13 mouse cellular contexts compared by ENCODE assay signal in genomic region chr13:20255380-20255779, GRCm38 (mm10).
A peak's percentile ranks its signal among the peaks of the same experiment; 100 is the strongest.
DNase-seq lines count a peak whose midpoint lies in the region; ATAC-seq and TF ChIP-seq lines count a peak whose summit lies in the region.
"Had no signal": no experiment of that assay in that cellular context is flagged by ENCODE, and none has a peak within 500 bp of the region (broad histone marks: within the 10 kb centered on the region; RNA-seq: fewer than 3 reads in every experiment).

No protein-coding gene starts in this region.

- DNase-seq in adrenal gland, postnatal 10 days = peak; percentile 10
- DNase-seq in adrenal gland, adult 18-20 months (ENCODE audit: low spot score in 2 of 2) = no peak
- no peak for DNase-seq in midbrain, embryonic 14.5 days
- peak; percentile 75 for DNase-seq in heart, postnatal 0 days (ENCODE audit: low spot score)
- DNase-seq in lung, postnatal 4 days = peak; percentile 54 to 77
- DNase-seq in left cerebral cortex, postnatal 36 days (ENCODE audit: low spot score in 2 of 2) = no peak
- DNase-seq: adrenal gland, postnatal 14 days; cerebellum, adult 8-10 months; thymus, postnatal 4 days had no signal

- H3K36me3 ChIP-seq in midbrain, embryonic 16.5 days (ENCODE audit: control insufficient read depth, insufficient read depth, low read length) = no peaks in the 10 kb centered on the region
- H3K36me3 ChIP-seq in midbrain, embryonic 14.5 days (ENCODE audit: control insufficient read depth, insufficient read depth, low read length) = no peaks in the 10 kb centered on the region
- no peaks in the 10 kb centered on the region for H3K36me3 ChIP-seq in heart, postnatal 0 days (replicated peaks; ENCODE audit: control insufficient read depth, insufficient read depth, low read length)
- H3K36me3 ChIP-seq: limb, embryonic 12.5 days; midbrain, embryonic 10.5 days had no signal

- intact Hi-C loops in left cerebral cortex, postnatal 36 days (cut with DNase I) = no loop called here

- no peak for ATAC-seq in midbrain, embryonic 16.5 days
- ATAC-seq in midbrain, embryonic 14.5 days (ENCODE audit: low FRiP score, low TSS enrichment) = no peak
- ATAC-seq in heart, postnatal 0 days (ENCODE audit: insufficient read depth, low read depth) = peak; percentile 87
- ATAC-seq in megakaryocyte-erythroid progenitor cell, adult 5-6 weeks (replicated peaks; ENCODE audit: low FRiP score, low TSS enrichment, poor library complexity, severe bottlenecking) = no peak

- peak; percentile 39; the same call in 1 of the 2 replicates for TF ChIP-seq EP300 in heart, postnatal 0 days (IDR thresholded peaks at IDR 0.05; ENCODE audit: low read depth)

- 86% methylated on average over 3 of the region's 3 CpGs for WGBS in midbrain, embryonic 16.5 days
- WGBS in midbrain, embryonic 14.5 days = 93% methylated on average over 3 of the region's 3 CpGs
- WGBS in heart, postnatal 0 days = 62% methylated on average over 3 of the region's 3 CpGs

- no peaks in the 10 kb centered on the region for H3K27me3 ChIP-seq in midbrain, embryonic 16.5 days (ENCODE audit: control insufficient read depth, insufficient read depth, low read depth, low read length)
- H3K27me3 ChIP-seq in midbrain, embryonic 14.5 days (ENCODE audit: control insufficient read depth, insufficient read depth, low read length) = no peaks in the 10 kb centered on the region
- no peaks in the 10 kb centered on the region for H3K27me3 ChIP-seq in heart, postnatal 0 days (ENCODE audit: control insufficient read depth, insufficient read depth, low read length)
- H3K27me3 ChIP-seq: limb, embryonic 12.5 days had no signal

- TF ChIP-seq CTCF in heart, postnatal 0 days (IDR thresholded peaks at IDR 0.05; ENCODE audit: low read depth) = no peak

- H3K4me2 ChIP-seq in midbrain, embryonic 16.5 days (ENCODE audit: low read length) = no peak overlapping the region
- no peak overlapping the region for H3K4me2 ChIP-seq in midbrain, embryonic 14.5 days (ENCODE audit: low read length)
- no peak overlapping the region for H3K4me2 ChIP-seq in heart, postnatal 0 days (ENCODE audit: low read depth, low read length)
- H3K4me2 ChIP-seq: limb, embryonic 12.5 days had no signal

- 0 out of 2 replicates have a peak overlapping the region, but pooled peaks have one; percentile 12 for H3K27ac ChIP-seq in midbrain, embryonic 16.5 days (ENCODE audit: low read length)
- no peak overlapping the region for H3K27ac ChIP-seq in midbrain, embryonic 14.5 days (replicated peaks; ENCODE audit: low read depth, low read length)
- H3K27ac ChIP-seq in heart, postnatal 0 days (ENCODE audit: low read depth) = peak overlapping the region; percentile 66
- H3K27ac ChIP-seq: limb, embryonic 12.5 days; midbrain, embryonic 10.5 days had no signal

- no peak overlapping the region for H3K9ac ChIP-seq in midbrain, embryonic 16.5 days (ENCODE audit: low read depth, low read length)
- H3K9ac ChIP-seq in midbrain, embryonic 14.5 days (replicated peaks; ENCODE audit: low read length) = no peak overlapping the region
- H3K9ac ChIP-seq in heart, postnatal 0 days (replicated peaks; ENCODE audit: low read depth, low read length) = no peak overlapping the region
- H3K9ac ChIP-seq: limb, embryonic 12.5 days had no signal

- H3K4me1 ChIP-seq in midbrain, embryonic 16.5 days (ENCODE audit: control insufficient read depth, insufficient read depth, low read length) = no peaks in the 10 kb centered on the region
- H3K4me1 ChIP-seq in midbrain, embryonic 14.5 days (ENCODE audit: control insufficient read depth, insufficient read depth, low read length) = peaks cover 5% of the 10 kb centered on the region; the same call in 1 of the 2 replicates
- H3K4me1 ChIP-seq in heart, postnatal 0 days (ENCODE audit: control insufficient read depth, insufficient read depth) = no peaks in the 10 kb centered on the region; the same call in 1 of the 2 replicates
- H3K4me1 ChIP-seq: limb, embryonic 12.5 days; midbrain, embryonic 10.5 days had no signal

- H3K9me3 ChIP-seq in midbrain, embryonic 16.5 days (replicated peaks; ENCODE audit: control insufficient read depth, low read length, poor library complexity, severe bottlenecking) = no peaks in the 10 kb centered on the region
- H3K9me3 ChIP-seq in midbrain, embryonic 14.5 days (ENCODE audit: control insufficient read depth, low read length) = no peaks in the 10 kb centered on the region
- no peaks in the 10 kb centered on the region for H3K9me3 ChIP-seq in heart, postnatal 0 days (replicated peaks; ENCODE audit: control insufficient read depth, low read length)
- H3K9me3 ChIP-seq: limb, embryonic 12.5 days; midbrain, embryonic 10.5 days had no signal

- no peak overlapping the region for H3K4me3 ChIP-seq in midbrain, embryonic 16.5 days (ENCODE audit: low read depth, low read length)
- no peak overlapping the region for H3K4me3 ChIP-seq in midbrain, embryonic 14.5 days (replicated peaks; ENCODE audit: low read depth, low read length)
- no peak overlapping the region for H3K4me3 ChIP-seq in heart, postnatal 0 days (ENCODE audit: low read depth, low read length)
- H3K4me3 ChIP-seq: limb, embryonic 12.5 days; midbrain, embryonic 10.5 days had no signal

Comparison
In these comparisons a context has a peak if more than half of its experiments do, and no peak if none do; other contexts are left out.
1. DNase-seq: peak in adrenal gland, postnatal 10 days (single experiment), heart, postnatal 0 days (single experiment) and lung, postnatal 4 days (2 of 2); none in adrenal gland, adult 18-20 months (0 of 2), midbrain, embryonic 14.5 days (single experiment) and left cerebral cortex, postnatal 36 days (0 of 2).